28 mouse cellular contexts compared by ENCODE assay signal in the genomic region with DNA sequence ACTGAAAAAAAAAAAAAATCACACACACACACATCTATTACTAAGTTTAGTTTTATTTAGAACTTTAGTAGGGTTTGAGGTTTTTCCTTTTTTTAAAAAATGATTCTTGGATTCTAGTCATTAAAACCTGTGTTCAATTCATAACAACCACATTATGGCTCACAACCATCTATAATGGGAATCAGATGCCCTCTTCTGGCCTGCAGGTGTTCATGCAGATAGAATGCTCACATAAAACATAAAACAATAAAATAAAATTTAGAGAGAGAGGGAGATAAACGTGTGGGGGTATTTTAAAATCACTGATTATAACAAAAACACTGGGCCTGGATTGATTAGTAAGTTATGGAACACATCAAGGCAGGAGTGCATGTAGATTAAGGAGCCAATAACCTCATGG. TPM values are rescaled to one million over a fixed set of nuclear protein-coding genes. Genes with fewer than 3 reads are reported as not detected.
DNase-seq lines count a peak whose midpoint lies in the region; TF ChIP-seq lines count a peak whose summit lies in the region.
"Had no signal": no experiment of that assay in that cellular context is flagged by ENCODE, and none has a peak within 500 bp of the region (broad histone marks: within the 10 kb centered on the region; RNA-seq: fewer than 3 reads in every experiment).

No protein-coding gene starts in this region.

- intact Hi-C loops in heart, adult 2 months (cut with DNase I): loop anchor here (10.0 kb wide), 1 partner anchor 387 kb away; a partner anchor contains a TSS
- intact Hi-C loops in heart, postnatal 10 days (cut with DNase I): no loop called here
- intact Hi-C loops in left cerebral cortex, adult 2 months (cut with DNase I): loop anchor here (5.0 to 10.0 kb wide), 5 partner anchors 45 to 553 kb away; a partner anchor contains a TSS

- H3K36me3 ChIP-seq in heart, adult 2 months (ENCODE audit: control insufficient read depth, insufficient read depth, low read length): no peaks in the 10 kb centered on the region
- H3K36me3 ChIP-seq in limb, embryonic 10.5 days: no peaks in the 10 kb centered on the region
- H3K36me3 ChIP-seq: embryonic facial prominence, embryonic 15.5 days; heart, embryonic 13.5 days; liver, embryonic 13.5 days; midbrain, embryonic 10.5 days; neural tube, embryonic 12.5 days had no signal

- TF ChIP-seq EP300 in heart, adult 2 months (IDR thresholded peaks at IDR 0.05; ENCODE audit: insufficient read depth, low read depth, low read length): no peak

- H3K9ac ChIP-seq in heart, adult 2 months (ENCODE audit: low read depth, low read length): no peak overlapping the region
- H3K9ac ChIP-seq: embryonic facial prominence, embryonic 15.5 days; heart, embryonic 13.5 days; hindbrain, embryonic 14.5 days; liver, embryonic 13.5 days; neural tube, embryonic 12.5 days had no signal

- no peak for TF ChIP-seq POLR2A in heart, adult 2 months (IDR thresholded peaks at IDR 0.05; ENCODE audit: insufficient read depth, low read depth, low read length)

- no peak overlapping the region for H3K4me3 ChIP-seq in heart, adult 2 months
- no peak overlapping the region for H3K4me3 ChIP-seq in left cerebral cortex, adult 2 months
- H3K4me3 ChIP-seq in limb, embryonic 10.5 days: no peak overlapping the region
- H3K4me3 ChIP-seq: embryonic facial prominence, embryonic 15.5 days; heart, embryonic 13.5 days; liver, embryonic 13.5 days; midbrain, embryonic 10.5 days; neural tube, embryonic 12.5 days had no signal

- no peaks in the 10 kb centered on the region for H3K79me2 ChIP-seq in heart, adult 2 months (replicated peaks; ENCODE audit: control insufficient read depth, insufficient read depth, low read length)

- 84% methylated on average over 1 of the region's 1 CpGs for WGBS in heart, adult 2 months
- WGBS in limb, embryonic 10.5 days: 70% methylated on average over 1 of the region's 1 CpGs

- no peaks in the 10 kb centered on the region for H3K27me3 ChIP-seq in heart, adult 2 months (ENCODE audit: control insufficient read depth, insufficient read depth, low read length)
- no peaks in the 10 kb centered on the region for H3K27me3 ChIP-seq in limb, embryonic 10.5 days (ENCODE audit: low read depth, poor library complexity, severe bottlenecking)
- H3K27me3 ChIP-seq: embryonic facial prominence, embryonic 15.5 days had no signal

- no peak for DNase-seq in heart, adult 2 months
- no peak for DNase-seq in heart, postnatal 10 days
- DNase-seq in left cerebral cortex, adult 2 months (ENCODE audit: extremely low spot score in 1 of 2, low spot score in 2 of 2): no peak
- no peak for DNase-seq in left cerebral cortex, adult 8-10 months (ENCODE audit: low spot score in 2 of 2)
- DNase-seq in 416B (ENCODE audit: low read depth): peak; percentile 23
- no peak for DNase-seq in limb, embryonic 10.5 days (ENCODE audit: low spot score)
- no peak for DNase-seq in embryo, embryonic 10 days (ENCODE audit: low spot score)
- DNase-seq in left cerebral cortex, adult 11 months (ENCODE audit: low spot score): no peak
- DNase-seq: adrenal gland, postnatal 25 days; B cell, adult 2 months; cerebellum, adult 9-10 months; gastrocnemius, postnatal 14 days; heart, adult 11 months; heart, postnatal 36 days; kidney, adult 9 months; kidney, postnatal 4 days; liver, embryonic 13.5 days; right cerebral cortex, postnatal 14 days had no signal

- peaks cover under 1% of the 10 kb centered on the region for H3K4me1 ChIP-seq in heart, adult 2 months (ENCODE audit: control insufficient read depth, insufficient read depth, low read length)
- H3K4me1 ChIP-seq in limb, embryonic 10.5 days: peaks cover 40% of the 10 kb centered on the region

- peak; percentile 40 for TF ChIP-seq CTCF in heart, adult 2 months (IDR thresholded peaks at IDR 0.05)
- TF ChIP-seq CTCF in left cerebral cortex, adult 2 months (IDR thresholded peaks at IDR 0.05): peak; percentile 19

- H3K9me3 ChIP-seq in limb, embryonic 10.5 days (replicated peaks): no peaks in the 10 kb centered on the region
- H3K9me3 ChIP-seq: embryonic facial prominence, embryonic 15.5 days; heart, embryonic 13.5 days; liver, embryonic 13.5 days; midbrain, embryonic 10.5 days; neural tube, embryonic 12.5 days had no signal

- H3K27ac ChIP-seq in heart, adult 2 months: no peak overlapping the region
- H3K27ac ChIP-seq in left cerebral cortex, adult 2 months: no peak overlapping the region
- H3K27ac ChIP-seq in limb, embryonic 10.5 days: 0 out of 2 replicates have a peak overlapping the region, but pooled peaks have one; percentile 36
- H3K27ac ChIP-seq: embryonic facial prominence, embryonic 15.5 days; heart, embryonic 13.5 days; hindbrain, embryonic 14.5 days; liver, embryonic 13.5 days; midbrain, embryonic 10.5 days; neural tube, embryonic 12.5 days had no signal

RNA-seq across cellular contexts. Expression of a gene that starts 1.2 kb away (rescaled TPM):
- total RNA-seq in heart, adult 2 months (2021): 1 to 10 TPM; 3.2 to 4.5 TPM
- 2.1 and 3.8 TPM in 2 replicates for polyA plus RNA-seq in heart, adult 2 months (2012; rRNA removed)
- 1 to 10 TPM; 7.7 to 7.9 TPM for total RNA-seq in heart, postnatal 10 days (2021)
- 1 to 10 TPM; 2.6 to 2.7 TPM for total RNA-seq in left cerebral cortex, adult 2 months (2021)
- total RNA-seq in left cerebral cortex, adult 8-10 months (2022): 1 to 10 TPM; 2.3 to 3.0 (median 2.5) TPM
- 17.4 and 18.2 TPM in 2 replicates for polyA plus RNA-seq in limb, embryonic 10.5 days (2016; fragmentation: Nextera tagmentation; extraction: Ambion mirVana)

RNA-seq across cellular contexts. Expression of a gene that starts 43.3 kb away (rescaled TPM):
- not detected for total RNA-seq in heart, adult 2 months (2021)
- polyA plus RNA-seq in heart, adult 2 months (2012; rRNA removed): not detected in 2 replicates
- total RNA-seq in heart, postnatal 10 days (2021): not detected
- not detected for total RNA-seq in left cerebral cortex, adult 2 months (2021)
- total RNA-seq in left cerebral cortex, adult 8-10 months (2022): not detected
- 0.50 and 0.59 TPM in 2 replicates for polyA plus RNA-seq in limb, embryonic 10.5 days (2016; fragmentation: Nextera tagmentation; extraction: Ambion mirVana)
- total RNA-seq: gastrocnemius, postnatal 14 days; heart, postnatal 36 days; layer of hippocampus, postnatal 10 days; left cerebral cortex, postnatal 14 days had no signal
- polyA plus RNA-seq: forebrain, embryonic 14.5 days; lung, embryonic 16.5 days; testis, adult 2 months had no signal
